ENCODE assay signal across 13 mouse cellular contexts in the genomic region with DNA sequence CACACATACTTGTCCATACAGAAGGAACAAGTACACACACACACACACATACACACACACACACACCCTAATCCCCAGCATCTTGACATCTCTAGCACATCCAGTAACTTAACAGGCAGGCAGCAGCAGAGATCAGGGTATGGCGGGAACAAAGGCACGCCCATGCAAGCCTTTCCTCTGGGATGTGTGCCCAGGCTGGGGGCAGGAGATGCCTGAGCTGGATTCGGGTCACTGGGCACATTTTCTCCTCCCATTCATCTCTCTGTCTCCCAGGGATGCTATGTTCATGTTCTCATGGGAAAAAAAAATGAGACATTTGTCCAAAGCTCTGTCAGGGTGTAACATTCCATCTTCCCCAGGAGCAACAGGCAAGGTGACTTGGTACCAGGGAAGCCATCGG. TPM values are rescaled to one million over a fixed set of nuclear protein-coding genes. Genes with fewer than 3 reads are reported as not detected.
DNase-seq lines count a peak whose midpoint lies in the region; ATAC-seq and TF ChIP-seq lines count a peak whose summit lies in the region.
"Had no signal": no experiment of that assay in that cellular context is flagged by ENCODE, and none has a peak within 500 bp of the region (broad histone marks: within the 10 kb centered on the region; RNA-seq: fewer than 3 reads in every experiment).

No protein-coding gene starts in this region.

- intact Hi-C loops in left cerebral cortex, postnatal 10 days (cut with DNase I): no loop called here
- intact Hi-C loops in left cerebral cortex, adult 2 months (cut with DNase I): no loop called here

- H3K27me3 ChIP-seq in hindbrain, embryonic 10.5 days (ENCODE audit: insufficient read depth, poor library complexity, severe bottlenecking): no peaks in the 10 kb centered on the region
- no peaks in the 10 kb centered on the region for H3K27me3 ChIP-seq in hindbrain, embryonic 14.5 days (ENCODE audit: control insufficient read depth, insufficient read depth, low read length)
- no peaks in the 10 kb centered on the region for H3K27me3 ChIP-seq in limb, embryonic 13.5 days

- H3K4me2 ChIP-seq in hindbrain, embryonic 14.5 days (replicated peaks): no peak overlapping the region
- no peak overlapping the region for H3K4me2 ChIP-seq in limb, embryonic 13.5 days (replicated peaks)

- H3K9ac ChIP-seq in hindbrain, embryonic 14.5 days: no peak overlapping the region
- H3K9ac ChIP-seq in limb, embryonic 13.5 days: no peak overlapping the region
- H3K9ac ChIP-seq: liver, postnatal 0 days had no signal

- TF ChIP-seq CTCF in left cerebral cortex, adult 2 months (IDR thresholded peaks at IDR 0.05): no peak

- H3K36me3 ChIP-seq in hindbrain, embryonic 10.5 days: no peaks in the 10 kb centered on the region
- H3K36me3 ChIP-seq in hindbrain, embryonic 14.5 days (replicated peaks; ENCODE audit: control insufficient read depth, insufficient read depth): no peaks in the 10 kb centered on the region
- H3K36me3 ChIP-seq in limb, embryonic 13.5 days: no peaks in the 10 kb centered on the region

- H3K9me3 ChIP-seq in hindbrain, embryonic 10.5 days: no peaks in the 10 kb centered on the region
- no peaks in the 10 kb centered on the region for H3K9me3 ChIP-seq in hindbrain, embryonic 14.5 days (ENCODE audit: control insufficient read depth, low read length)
- H3K9me3 ChIP-seq in limb, embryonic 13.5 days: no peaks in the 10 kb centered on the region

- 62% methylated on average over 4 of the region's 4 CpGs for WGBS in hindbrain, embryonic 10.5 days
- 28% methylated on average over 4 of the region's 4 CpGs for WGBS in hindbrain, embryonic 14.5 days
- 78% methylated on average over 4 of the region's 4 CpGs for WGBS in limb, embryonic 13.5 days

- no peak overlapping the region for H3K4me3 ChIP-seq in hindbrain, embryonic 10.5 days
- no peak overlapping the region for H3K4me3 ChIP-seq in hindbrain, embryonic 14.5 days (replicated peaks; ENCODE audit: low read length)
- no peak overlapping the region for H3K4me3 ChIP-seq in limb, embryonic 13.5 days
- H3K4me3 ChIP-seq in left cerebral cortex, adult 2 months: no peak overlapping the region
- H3K4me3 ChIP-seq: myocyte had no signal

- no peak for DNase-seq in hindbrain, embryonic 10.5 days (ENCODE audit: low spot score)
- no peak for DNase-seq in hindbrain, embryonic 14.5 days (ENCODE audit: low spot score)
- DNase-seq in Muller cell, postnatal 12 days (ENCODE audit: inconsistent ontology term): peak; percentile 98
- DNase-seq in fat pad, adult 2 months (ENCODE audit: extremely low read depth, low read depth, low spot score): peak; percentile 31
- DNase-seq in left cerebral cortex, postnatal 10 days (ENCODE audit: extremely low spot score in 1 of 2, low spot score in 2 of 2): no peak
- DNase-seq in left cerebral cortex, adult 2 months (ENCODE audit: extremely low spot score in 1 of 2, low spot score in 2 of 2): no peak
- DNase-seq: adrenal gland, postnatal 14 days; cerebellum, adult 11-12 months; liver, postnatal 0 days had no signal

- peak overlapping the region; percentile 80 for H3K27ac ChIP-seq in hindbrain, embryonic 10.5 days
- H3K27ac ChIP-seq in hindbrain, embryonic 14.5 days: no peak overlapping the region
- peak overlapping the region; percentile 78; the same call in 1 of the 2 replicates for H3K27ac ChIP-seq in limb, embryonic 13.5 days
- no peak overlapping the region for H3K27ac ChIP-seq in left cerebral cortex, adult 2 months

- no peak; the same call in 1 of the 2 replicates for ATAC-seq in hindbrain, embryonic 14.5 days (ENCODE audit: low FRiP score)
- ATAC-seq in limb, embryonic 13.5 days (ENCODE audit: low FRiP score, low read depth): no peak
- ATAC-seq: CD4-positive, CD25-positive, alpha-beta regulatory T cell, adult 4 months; liver, postnatal 0 days had no signal

- H3K4me1 ChIP-seq in hindbrain, embryonic 10.5 days (replicated peaks): peaks cover 31% of the 10 kb centered on the region
- peaks cover 4% of the 10 kb centered on the region for H3K4me1 ChIP-seq in hindbrain, embryonic 14.5 days (replicated peaks; ENCODE audit: control insufficient read depth, insufficient read depth, low read length)
- H3K4me1 ChIP-seq in limb, embryonic 13.5 days: peaks cover 54% of the 10 kb centered on the region

RNA-seq across cellular contexts. Expression of a gene that starts 14.9 kb away (rescaled TPM):
- polyA plus RNA-seq in hindbrain, embryonic 10.5 days (2016; fragmentation: Nextera tagmentation; extraction: Ambion mirVana): 7.3 and 9.0 TPM in 2 replicates
- polyA plus RNA-seq in hindbrain, embryonic 14.5 days (2014; fragmentation: Nextera tagmentation; extraction: Ambion mirVana): 28.3 and 32.0 TPM in 2 replicates
- polyA plus RNA-seq in limb, embryonic 13.5 days (2015; fragmentation: Nextera tagmentation; extraction: Ambion mirVana): 41.3 and 45.4 TPM in 2 replicates
- total RNA-seq in left cerebral cortex, postnatal 10 days (2021): 10 to 100 TPM; 72.5 to 93.3 TPM
- total RNA-seq in left cerebral cortex, adult 2 months (2021): 100 to 1,000 TPM; 164 to 198 TPM
- total RNA-seq: megakaryocyte progenitor cell, adult 5-6 weeks had no signal

Comparison
In these comparisons a context has a peak if more than half of its experiments do, and no peak if none do; other contexts are left out.
1. H3K27ac ChIP-seq: peak in hindbrain, embryonic 10.5 days (single experiment) and limb, embryonic 13.5 days (single experiment); none in hindbrain, embryonic 14.5 days (single experiment) and left cerebral cortex, adult 2 months (single experiment).
2. DNase-seq: peak in Muller cell, postnatal 12 days (single experiment) and fat pad, adult 2 months (single experiment); none in hindbrain, embryonic 10.5 days (single experiment), hindbrain, embryonic 14.5 days (single experiment), left cerebral cortex, postnatal 10 days (0 of 2) and left cerebral cortex, adult 2 months (0 of 2).